In genomic region chr12:112473777-112474176, GRCm38 (mm10) we compare ENCODE assay signal across 7 mouse cellular contexts. TPM values are rescaled to one million over a fixed set of nuclear protein-coding genes. Genes with fewer than 3 reads are reported as not detected.
A peak's percentile ranks its signal among the peaks of the same experiment; 100 is the strongest.
DNase-seq lines count a peak whose midpoint lies in the region; ATAC-seq and TF ChIP-seq lines count a peak whose summit lies in the region.

No protein-coding gene starts in this region.

- TF ChIP-seq CTCF in cortical plate, adult 2 months (IDR thresholded peaks at IDR 0.05; ENCODE audit: extremely low read depth, insufficient read depth, low read length), result peak; percentile 99
- TF ChIP-seq CTCF in intestine, postnatal 0 days (IDR thresholded peaks at IDR 0.05; ENCODE audit: low read depth), result peak; percentile 100
- TF ChIP-seq CTCF in spleen, adult 2 months (IDR thresholded peaks at IDR 0.05; ENCODE audit: extremely low read depth, insufficient read depth, insufficient read length, insufficient replicate concordance), result peak; percentile 78; the same call in 1 of the 2 replicates

- H3K4me1 ChIP-seq in cortical plate, adult 2 months (ENCODE audit: control insufficient read depth, insufficient read depth, low read length), result no peaks in the 10 kb centered on the region
- no peaks in the 10 kb centered on the region for H3K4me1 ChIP-seq in intestine, postnatal 0 days (replicated peaks; ENCODE audit: control insufficient read depth, insufficient read depth, low read length)
- peaks cover 18% of the 10 kb centered on the region for H3K4me1 ChIP-seq in midbrain, embryonic 14.5 days (ENCODE audit: control insufficient read depth, insufficient read depth, low read length)
- H3K4me1 ChIP-seq in spleen, adult 2 months (ENCODE audit: control insufficient read depth, insufficient read depth, insufficient read length), result no peaks in the 10 kb centered on the region

- no peak overlapping the region for H3K4me2 ChIP-seq in intestine, postnatal 0 days (replicated peaks; ENCODE audit: low read depth)
- no peak overlapping the region for H3K4me2 ChIP-seq in midbrain, embryonic 14.5 days (ENCODE audit: low read length)

- DNase-seq in adrenal gland, adult 18-20 months (ENCODE audit: low spot score in 2 of 2), result peak; percentile 89
- peak; percentile 88 for DNase-seq in gastrocnemius, postnatal 14 days
- peak; percentile 76 to 81 for DNase-seq in left cerebral cortex, postnatal 25 days (ENCODE audit: low spot score in 2 of 2)
- peak; percentile 93 for DNase-seq in midbrain, embryonic 14.5 days
- peak in 1 of 2 experiments; percentile 56 for DNase-seq in spleen, adult 2 months (ENCODE audit: low read depth in 1 of 2, low spot score in 2 of 2)

- TF ChIP-seq POLR2A in cortical plate, adult 2 months (IDR thresholded peaks at IDR 0.05; ENCODE audit: extremely low read depth, insufficient read depth, low read length), result no peak
- TF ChIP-seq POLR2A in spleen, adult 2 months (IDR thresholded peaks at IDR 0.05; ENCODE audit: low read depth, low read length), result no peak

- H3K27me3 ChIP-seq in intestine, postnatal 0 days (replicated peaks; ENCODE audit: control insufficient read depth, insufficient read depth, low read length), result peaks cover 11% of the 10 kb centered on the region; the same call in 1 of the 2 replicates
- peaks cover 13% of the 10 kb centered on the region for H3K27me3 ChIP-seq in midbrain, embryonic 14.5 days (ENCODE audit: control insufficient read depth, insufficient read depth, low read length)
- H3K27me3 ChIP-seq in spleen, adult 2 months (ENCODE audit: control insufficient read depth, insufficient read depth, low read length), result no peaks in the 10 kb centered on the region

- no peaks in the 10 kb centered on the region for H3K36me3 ChIP-seq in intestine, postnatal 0 days (ENCODE audit: control insufficient read depth, insufficient read depth)
- H3K36me3 ChIP-seq in midbrain, embryonic 14.5 days (ENCODE audit: control insufficient read depth, insufficient read depth, low read length), result no peaks in the 10 kb centered on the region
- no peaks in the 10 kb centered on the region for H3K36me3 ChIP-seq in spleen, adult 2 months (ENCODE audit: control insufficient read depth, insufficient read depth, low read length)

- no peak overlapping the region for H3K27ac ChIP-seq in cortical plate, adult 2 months (ENCODE audit: insufficient read depth, low read length)
- no peak overlapping the region for H3K27ac ChIP-seq in intestine, postnatal 0 days (ENCODE audit: low read depth, low read length)
- no peak overlapping the region for H3K27ac ChIP-seq in midbrain, embryonic 14.5 days (replicated peaks; ENCODE audit: low read depth, low read length)
- no peak overlapping the region for H3K27ac ChIP-seq in spleen, adult 2 months (ENCODE audit: insufficient read depth, low read length)

- H3K4me3 ChIP-seq in cortical plate, adult 2 months (ENCODE audit: insufficient read depth, low read length), result no peak overlapping the region
- no peak overlapping the region for H3K4me3 ChIP-seq in intestine, postnatal 0 days (ENCODE audit: low read depth, low read length)
- H3K4me3 ChIP-seq in midbrain, embryonic 14.5 days (replicated peaks; ENCODE audit: low read depth, low read length), result no peak overlapping the region
- H3K4me3 ChIP-seq in spleen, adult 2 months (ENCODE audit: extremely low read depth, insufficient read depth, insufficient read length), result no peak overlapping the region

- WGBS in intestine, postnatal 0 days, result 24% methylated on average over 9 of the region's 9 CpGs
- WGBS in midbrain, embryonic 14.5 days, result 22% methylated on average over 9 of the region's 9 CpGs
- WGBS in spleen, adult 2 months, result 29% methylated on average over 9 of the region's 9 CpGs

- peak; percentile 67; the same call in 1 of the 2 replicates for ATAC-seq in intestine, postnatal 0 days
- ATAC-seq in midbrain, embryonic 14.5 days (ENCODE audit: low FRiP score, low TSS enrichment), result peak; percentile 72

- intact Hi-C loops in gastrocnemius, postnatal 14 days (cut with DNase I; ENCODE audit: low total_unique reads), result loop anchor here (2.0 to 10.0 kb wide), 2 partner anchors 327 to 359 kb away; partner anchors contain the start of gene Kif26a
- intact Hi-C loops in left cerebral cortex, postnatal 25 days (cut with DNase I), result loop anchor here (1.0 to 10.0 kb wide), 3 partner anchors 62 to 359 kb away; no protein-coding TSS in a partner anchor

- H3K9me3 ChIP-seq in intestine, postnatal 0 days (ENCODE audit: control insufficient read depth), result no peaks in the 10 kb centered on the region
- no peaks in the 10 kb centered on the region for H3K9me3 ChIP-seq in midbrain, embryonic 14.5 days (ENCODE audit: control insufficient read depth, low read length)

- H3K9ac ChIP-seq in intestine, postnatal 0 days (ENCODE audit: low read depth, low read length), result no peak overlapping the region
- H3K9ac ChIP-seq in midbrain, embryonic 14.5 days (replicated peaks; ENCODE audit: low read length), result no peak overlapping the region; the same call in 1 of the 2 replicates

RNA-seq across cellular contexts. Expression of gene A530016L24Rik, which starts 15.5 kb away (rescaled TPM):
- total RNA-seq in adrenal gland, adult 18-20 months (2021), result 100 to 1,000 TPM in 1 of 2 experiments, 10 to 100 TPM in 1; 25.0 to 131 TPM
- polyA plus RNA-seq in cortical plate, adult 2 months (2012; rRNA removed), result 0.06 TPM in 1 of 2 replicates, not detected in the other
- total RNA-seq in gastrocnemius, postnatal 14 days (2021), result under 1 TPM; 0.82 to 0.96 TPM
- polyA plus RNA-seq in intestine, postnatal 0 days (2015; fragmentation: Nextera tagmentation; extraction: Ambion mirVana), result 0.07 and 0.22 TPM in 2 replicates
- total RNA-seq in left cerebral cortex, postnatal 25 days (2021), result under 1 TPM; 0.23 to 0.48 TPM
- polyA plus RNA-seq in midbrain, embryonic 14.5 days (2014; fragmentation: Nextera tagmentation; extraction: Ambion mirVana), result 0.12 TPM in 1 of 2 replicates, not detected in the other
- polyA plus RNA-seq in spleen, adult 2 months (2012; rRNA removed), result 0.39 and 0.53 TPM in 2 replicates

RNA-seq across cellular contexts. Expression of gene Tmem179, which starts 42.8 kb away (rescaled TPM):
- total RNA-seq in adrenal gland, adult 18-20 months (2021), result 1 to 10 TPM; 6.5 to 8.5 TPM
- polyA plus RNA-seq in cortical plate, adult 2 months (2012; rRNA removed), result 140 and 145 TPM in 2 replicates
- not detected for total RNA-seq in gastrocnemius, postnatal 14 days (2021)
- polyA plus RNA-seq in intestine, postnatal 0 days (2015; fragmentation: Nextera tagmentation; extraction: Ambion mirVana), result 1.8 and 1.9 TPM in 2 replicates
- total RNA-seq in left cerebral cortex, postnatal 25 days (2021), result 100 to 1,000 TPM; 131 to 133 TPM
- polyA plus RNA-seq in midbrain, embryonic 14.5 days (2014; fragmentation: Nextera tagmentation; extraction: Ambion mirVana), result 50.7 and 68.6 TPM in 2 replicates
- polyA plus RNA-seq in spleen, adult 2 months (2012; rRNA removed), result 0.02 TPM in 1 of 2 replicates, not detected in the other

Comparison
In these comparisons a context has a peak if more than half of its experiments do, and no peak if none do; other contexts are left out.
1. RNA of gene Tmem179, which starts 42.8 kb away (polyA plus RNA-seq): 140 to 145 TPM in cortical plate, adult 2 months and 50.7 to 68.6 TPM in midbrain, embryonic 14.5 days; 1.8 to 1.9 TPM in intestine, postnatal 0 days and 0.02 TPM in spleen, adult 2 months; every median in the first group is over 10 times any median in the second.
2. Peak in every context shown above with its lines, with median percentiles within 50 percentile points of each other: CTCF ChIP-seq.